Mouse (Mus musculus) stomach, postnatal 0 days (tissue): Measurements from ENCODE around the gene Olfml1. TPM values are rescaled to one million over a fixed set of nuclear protein-coding genes. Genes with fewer than 3 reads are reported as not detected.
A peak's percentile ranks its signal among the peaks of the same experiment; 100 is the strongest.

Source experiments
- ATAC-seq: fragments of 200-750 bp; cut with Nextera tagmentation; 2 replicates; pipeline ENCODE4 v1.8.0; 2017; ENCODE audit not compliant: low FRiP score, low TSS enrichment
- DNase-seq: peaks from one replicate; pipeline ENCODE4 v3.0.0-alpha.2; 2016; ENCODE audit warnings: low spot score
- H3K27ac ChIP-seq: fragments of 300-500 bp; sonication (generic); replicated peaks from 2 replicates; pipeline ENCODE4 v1.5.1; 2014; ENCODE audit warnings: mild to moderate bottlenecking, control low read depth
- H3K27me3 ChIP-seq: fragments of 300-500 bp; sonication (generic); 2 replicates; pipeline ENCODE4 v1.6.1; 2014; ENCODE audit warnings: low read length; ENCODE audit not compliant: control insufficient read depth, insufficient read depth
- H3K36me3 ChIP-seq: fragments of 300-500 bp; sonication (generic); 2 replicates; pipeline ENCODE4 v1.6.1; 2014; ENCODE audit warnings: low read length, mixed read lengths; ENCODE audit not compliant: control insufficient read depth, insufficient read depth
- H3K4me1 ChIP-seq: fragments of 300-500 bp; sonication (generic); replicated peaks from 2 replicates; pipeline ENCODE4 v1.6.1; 2014; ENCODE audit warnings: antibody characterized with exemption; ENCODE audit not compliant: control insufficient read depth, insufficient read depth
- H3K4me2 ChIP-seq: fragments of 300-500 bp; sonication (generic); replicated peaks from 2 replicates; pipeline ENCODE4 v1.6.1; 2014; ENCODE audit warnings: low read depth, mild to moderate bottlenecking, control low read depth, moderate library complexity
- H3K4me3 ChIP-seq: fragments of 300-500 bp; sonication (generic); 2 replicates; pipeline ENCODE4 v1.5.1; 2014; ENCODE audit warnings: low read depth, low read length, control low read depth
- H3K9ac ChIP-seq: fragments of 300-500 bp; sonication (generic); 2 replicates; pipeline ENCODE4 v1.6.1; 2014; ENCODE audit warnings: mild to moderate bottlenecking, low read length, control low read depth, mixed read lengths
- H3K9me3 ChIP-seq: fragments of 300-500 bp; sonication (generic); 2 replicates; pipeline ENCODE4 v1.6.1; 2016; ENCODE audit warnings: low read length; ENCODE audit not compliant: control insufficient read depth
- CTCF ChIP-seq: IDR thresholded peaks from 2 replicates; pipeline ENCODE4 v1.5.1; 2016; ENCODE audit warnings: antibody characterized with exemption, low read depth, mild to moderate bottlenecking, moderate library complexity
- EP300 ChIP-seq: optimal IDR thresholded peaks from 2 replicates; pipeline ENCODE3; 2016; ENCODE audit warnings: antibody characterized with exemption
- WGBS: fragments of 180-500 bp; shearing (Covaris S2); extraction: QIAGEN DNeasy Blood & Tissue Kit; methylation state at CpG from one replicate; pipeline ENCODE4 v1.1.7; 2014; 5-methylcytosine and 5-hydroxymethylcytosine counted together
- polyA plus RNA-seq: library from polyadenylated mRNA; unstranded; fragments of >200 nt; fragmentation: Nextera tagmentation; extraction: Ambion mirVana; gene quantifications from 2 replicates; pipeline ENCODE4 v1.2.1, GENCODE M21; 2015

Gene Olfml1
- polyA plus RNA-seq, 1 experiment from 2014 or later: 11.0 TPM

DNA sequence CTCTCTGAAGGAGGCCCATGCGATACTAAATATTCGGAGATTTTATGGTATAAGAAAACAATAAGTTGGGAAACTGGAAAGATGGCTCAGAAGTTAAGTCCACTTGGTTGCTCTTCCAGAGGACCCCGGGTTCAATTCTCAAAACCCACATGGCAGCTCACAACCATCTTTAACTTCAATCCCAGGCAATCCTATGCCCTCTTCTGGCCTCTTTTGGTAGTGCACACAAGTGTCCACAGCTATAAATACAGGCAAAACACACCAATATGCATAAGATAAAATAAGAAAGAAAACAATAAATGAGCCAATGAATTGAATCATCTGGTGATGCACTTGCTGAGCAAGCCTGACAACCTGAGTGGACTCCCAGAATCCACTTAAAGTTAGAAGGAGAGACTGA lies 11.3 kb upstream of the Olfml1 start:
- H3K27me3 ChIP-seq: no peaks in the 10 kb centered on the region
- no peak overlapping the region for H3K27ac ChIP-seq
- WGBS: 90% methylated on average over 3 of the region's 3 CpGs
- H3K4me2 ChIP-seq: no peak overlapping the region
- H3K36me3 ChIP-seq: no peaks in the 10 kb centered on the region
- TF ChIP-seq CTCF: peak; percentile 58
- TF ChIP-seq EP300: no peak
- H3K4me1 ChIP-seq: no peaks in the 10 kb centered on the region
- no peak overlapping the region for H3K4me3 ChIP-seq
- H3K9me3 ChIP-seq: no peaks in the 10 kb centered on the region
- DNase-seq (no peak), ATAC-seq (no peak)
- no peak overlapping the region for H3K9ac ChIP-seq

DNA sequence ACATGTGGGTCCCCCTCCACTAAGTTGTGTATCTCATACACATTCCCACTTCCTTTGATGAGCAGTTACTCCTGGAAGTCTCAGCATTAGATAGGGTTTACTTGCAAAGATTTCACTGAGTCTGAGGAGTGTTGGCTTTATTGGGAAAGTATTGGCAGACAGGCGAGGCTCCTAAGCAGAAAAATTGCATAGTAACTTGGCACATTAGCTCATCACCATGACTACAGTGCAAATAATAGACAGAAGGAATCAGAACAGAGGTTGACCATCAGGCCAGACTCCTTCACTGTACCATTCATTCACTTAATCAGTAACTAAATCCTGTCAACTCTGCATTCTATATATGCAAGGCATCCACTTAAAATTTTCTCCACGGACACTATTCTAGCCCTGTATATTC lies 6.6 kb upstream of the Olfml1 start:
- Histone ChIP-seq H3K9me3 (no peaks in the 10 kb centered on the region), H3K4me1 (no peaks in the 10 kb centered on the region), H3K27ac (no peak overlapping the region), H3K27me3 (no peaks in the 10 kb centered on the region), H3K36me3 (no peaks in the 10 kb centered on the region), H3K4me2 (no peak overlapping the region), H3K4me3 (no peak overlapping the region), H3K9ac (no peak overlapping the region)
- ATAC-seq (no peak), DNase-seq (no peak)
- 30% methylated on average over 2 of the region's 2 CpGs for WGBS
- TF ChIP-seq CTCF: no peak
- no peak for TF ChIP-seq EP300

- no peaks in the 10 kb centered on the region for H3K9me3 ChIP-seq
- H3K9ac ChIP-seq: no peak overlapping the region
- no peak for ATAC-seq
- H3K27ac ChIP-seq: no peak overlapping the region
- no peaks in the 10 kb centered on the region for H3K27me3 ChIP-seq
- H3K4me3 ChIP-seq: no peak overlapping the region
- TF ChIP-seq EP300: no peak
- no peak for TF ChIP-seq CTCF
- H3K4me1 ChIP-seq: no peaks in the 10 kb centered on the region
- WGBS: 67% methylated on average over 3 of the region's 3 CpGs
- no peak for DNase-seq
- H3K4me2 ChIP-seq: no peak overlapping the region
- no peaks in the 10 kb centered on the region for H3K36me3 ChIP-seq
These were observed 5.7 kb upstream of the Olfml1 start for GRCm38 (mm10) chr7:107561584-107561983.

DNA sequence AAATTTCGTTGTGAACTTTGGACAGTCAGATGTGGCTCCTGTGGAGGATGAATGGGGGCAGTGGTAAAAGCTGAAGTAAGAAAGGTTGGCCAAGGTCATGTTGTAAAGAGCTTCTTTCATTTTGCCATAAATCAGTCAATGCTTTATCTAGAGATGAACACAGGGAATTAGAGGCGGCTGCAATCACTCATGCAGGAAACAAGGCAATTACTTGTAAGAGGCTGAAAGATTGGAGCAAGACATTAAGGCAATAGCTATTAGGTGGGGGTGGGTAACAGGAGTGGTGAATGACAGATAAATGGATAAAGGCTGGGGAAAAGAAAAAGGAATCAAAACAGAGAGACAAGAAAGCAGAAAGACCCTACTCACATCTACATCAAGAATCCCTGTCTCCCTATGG lies 3.5 kb upstream of the Olfml1 start:
- WGBS: 41% methylated on average over 2 of the region's 2 CpGs

GRCm38 (mm10) chr7:107567674-107568073 lies 428 bp downstream of the Olfml1 start:
- 55% methylated on average over 5 of the region's 5 CpGs for WGBS
- Histone ChIP-seq H3K9me3 (no peaks in the 10 kb centered on the region), H3K36me3 (no peaks in the 10 kb centered on the region), H3K27me3 (no peaks in the 10 kb centered on the region), H3K4me1 (no peaks in the 10 kb centered on the region), H3K9ac (peak overlapping the region; percentile 9; the same call in 1 of the 2 replicates), H3K27ac (peak overlapping the region; percentile 81), H3K4me3 (peak overlapping the region; percentile 36), H3K4me2 (peak overlapping the region; percentile 35)
- ATAC-seq: no peak
- TF ChIP-seq EP300 (no peak), CTCF (no peak)
- DNase-seq: no peak

More for the DNA sequence above, 3.5 kb upstream of the Olfml1 start:
- Histone ChIP-seq H3K4me2 (no peak overlapping the region), H3K4me3 (no peak overlapping the region), H3K9ac (no peak overlapping the region), H3K9me3 (no peaks in the 10 kb centered on the region), H3K27ac (no peak overlapping the region), H3K36me3 (no peaks in the 10 kb centered on the region), H3K4me1 (no peaks in the 10 kb centered on the region), H3K27me3 (no peaks in the 10 kb centered on the region)
- DNase-seq (no peak), ATAC-seq (no peak)
- TF ChIP-seq CTCF (no peak), EP300 (no peak)

GRCm38 (mm10) chr7:107568971-107569370 lies 1.7 kb downstream of the Olfml1 start:
- Histone ChIP-seq H3K36me3 (no peaks in the 10 kb centered on the region), H3K4me1 (no peaks in the 10 kb centered on the region), H3K9me3 (no peaks in the 10 kb centered on the region), H3K27ac (no peak overlapping the region), H3K9ac (no peak overlapping the region), H3K27me3 (no peaks in the 10 kb centered on the region), H3K4me2 (peak overlapping the region; percentile 47), H3K4me3 (peak overlapping the region; percentile 19)
- WGBS: 47% methylated on average over 4 of the region's 4 CpGs
- TF ChIP-seq EP300 (no peak), CTCF (no peak)
- ATAC-seq (no peak), DNase-seq (no peak)
